Comparison of ENCODE assay signal across 8 mouse cellular contexts in the genomic region with DNA sequence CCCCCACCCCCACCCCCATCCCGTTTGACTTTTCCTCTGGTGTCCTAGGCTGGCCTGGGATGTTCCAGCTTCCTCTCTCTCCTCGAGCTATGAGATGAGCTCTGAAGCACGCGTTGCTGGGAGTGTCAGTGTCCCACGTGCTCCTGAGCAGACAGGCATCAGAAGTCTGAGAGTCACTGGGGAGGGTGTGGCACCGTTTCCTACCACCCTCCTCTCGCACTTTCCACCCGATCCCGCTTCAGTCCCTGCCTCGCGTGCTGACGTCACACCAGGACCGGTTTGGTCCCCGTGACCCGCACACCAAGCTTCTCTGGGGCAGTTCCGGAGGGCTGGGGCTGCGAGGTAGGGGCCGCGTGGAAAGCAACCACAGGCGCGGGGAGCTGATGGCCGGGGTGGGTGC. TPM values are rescaled to one million over a fixed set of nuclear protein-coding genes. Genes with fewer than 3 reads are reported as not detected.
DNase-seq lines count a peak whose midpoint lies in the region; ATAC-seq and TF ChIP-seq lines count a peak whose summit lies in the region.

No protein-coding gene starts in this region.

- H3K9me3 ChIP-seq in hindbrain, embryonic 12.5 days (replicated peaks): 0 out of 2 replicates have a peak, but pooled peaks cover 5% of the 10 kb centered on the region
- no peaks in the 10 kb centered on the region for H3K9me3 ChIP-seq in liver, postnatal 0 days (ENCODE audit: low read length)

- peaks cover 5% of the 10 kb centered on the region for H3K4me1 ChIP-seq in hindbrain, embryonic 12.5 days
- H3K4me1 ChIP-seq in liver, postnatal 0 days (ENCODE audit: insufficient read depth): peaks cover 14% of the 10 kb centered on the region

- no peak overlapping the region for H3K27ac ChIP-seq in hindbrain, embryonic 12.5 days
- no peak overlapping the region for H3K27ac ChIP-seq in liver, postnatal 0 days (ENCODE audit: low read depth)

- peak overlapping the region; percentile 38 for H3K9ac ChIP-seq in hindbrain, embryonic 12.5 days
- 0 out of 2 replicates have a peak overlapping the region, but pooled peaks have one; percentile 9 for H3K9ac ChIP-seq in liver, postnatal 0 days (replicated peaks)

- no peak for TF ChIP-seq EP300 in liver, postnatal 0 days (IDR thresholded peaks at IDR 0.05; ENCODE audit: low read depth)

- peaks cover 36% of the 10 kb centered on the region for H3K27me3 ChIP-seq in hindbrain, embryonic 12.5 days
- peaks cover 18% of the 10 kb centered on the region for H3K27me3 ChIP-seq in liver, postnatal 0 days (ENCODE audit: insufficient read depth, low read length)

- no peak for TF ChIP-seq CTCF in liver, postnatal 0 days (IDR thresholded peaks at IDR 0.05; ENCODE audit: low read depth)

- 2% methylated on average over 22 of the region's 22 CpGs for WGBS in hindbrain, embryonic 12.5 days
- 1% methylated on average over 20 of the region's 22 CpGs for WGBS in liver, postnatal 0 days (ENCODE audit: insufficient replicate concordance)

- H3K36me3 ChIP-seq in hindbrain, embryonic 12.5 days: no peaks in the 10 kb centered on the region
- H3K36me3 ChIP-seq in liver, postnatal 0 days (replicated peaks; ENCODE audit: insufficient read depth, low read length): no peaks in the 10 kb centered on the region

- ATAC-seq in hindbrain, embryonic 12.5 days (ENCODE audit: low FRiP score): no peak
- ATAC-seq in liver, postnatal 0 days: peak; percentile 59
- no peak for ATAC-seq in erythroblast, adult 5-6 weeks (replicated peaks; ENCODE audit: low FRiP score, poor library complexity, severe bottlenecking)

- peak overlapping the region; percentile 54 for H3K4me2 ChIP-seq in hindbrain, embryonic 12.5 days (replicated peaks)
- peak overlapping the region; percentile 57 for H3K4me2 ChIP-seq in liver, postnatal 0 days (ENCODE audit: low read depth, low read length)

- peak overlapping the region; percentile 28 for H3K4me3 ChIP-seq in hindbrain, embryonic 12.5 days
- H3K4me3 ChIP-seq in liver, postnatal 0 days (ENCODE audit: low read depth, low read length): peak overlapping the region; percentile 31

- DNase-seq in right cerebral cortex, adult 18-20 months: peak; percentile 46
- DNase-seq in right cerebral cortex, postnatal 4 days: no peak
- DNase-seq in embryo, embryonic 9.5 days (ENCODE audit: extremely low spot score): peak; percentile 36
- DNase-seq in liver, postnatal 0 days: peak; percentile 39
- DNase-seq in natural killer cell, adult 2 months (ENCODE audit: low spot score in 2 of 2): peak; percentile 32 to 73
- DNase-seq in ovary, postnatal 14 days (ENCODE audit: low spot score): no peak

RNA-seq across cellular contexts. Expression of gene Amz1, which starts 11.4 kb away (rescaled TPM):
- polyA plus RNA-seq in hindbrain, embryonic 12.5 days (2016; fragmentation: Nextera tagmentation; extraction: Ambion mirVana): 1.8 and 2.1 TPM in 2 replicates
- polyA plus RNA-seq in liver, postnatal 0 days (2015; fragmentation: Nextera tagmentation; extraction: Ambion mirVana): 2.1 and 2.2 TPM in 2 replicates
- total RNA-seq in erythroblast, adult 5-6 weeks (2015; ENCODE audit: low replicate concordance): 0.38 and 6.1 TPM in 2 replicates
- 0.28 and 1.3 TPM in 2 replicates for total RNA-seq in erythroblast, adult 5-6 weeks (2017; ENCODE audit: low replicate concordance)

RNA-seq across cellular contexts. Expression of gene Brat1, which starts 30.5 kb away (rescaled TPM):
- polyA plus RNA-seq in hindbrain, embryonic 12.5 days (2016; fragmentation: Nextera tagmentation; extraction: Ambion mirVana): 22.8 and 25.7 TPM in 2 replicates
- polyA plus RNA-seq in liver, postnatal 0 days (2015; fragmentation: Nextera tagmentation; extraction: Ambion mirVana): 4.7 and 4.9 TPM in 2 replicates
- total RNA-seq in erythroblast, adult 5-6 weeks (2015; ENCODE audit: low replicate concordance): 0.96 and 2.3 TPM in 2 replicates
- 2.2 and 2.8 TPM in 2 replicates for total RNA-seq in erythroblast, adult 5-6 weeks (2017; ENCODE audit: low replicate concordance)

RNA-seq across cellular contexts. Expression of gene Iqce, which starts 33.1 kb away (rescaled TPM):
- polyA plus RNA-seq in hindbrain, embryonic 12.5 days (2016; fragmentation: Nextera tagmentation; extraction: Ambion mirVana): 31.3 and 31.7 TPM in 2 replicates
- 3.6 and 4.2 TPM in 2 replicates for polyA plus RNA-seq in liver, postnatal 0 days (2015; fragmentation: Nextera tagmentation; extraction: Ambion mirVana)
- 1.9 and 3.8 TPM in 2 replicates for total RNA-seq in erythroblast, adult 5-6 weeks (2015; ENCODE audit: low replicate concordance)
- total RNA-seq in erythroblast, adult 5-6 weeks (2017; ENCODE audit: low replicate concordance): 2.9 and 3.0 TPM in 2 replicates

Comparison
In these comparisons a context has a peak if more than half of its experiments do, and no peak if none do; other contexts are left out.
1. DNase-seq: peak in right cerebral cortex, adult 18-20 months (single experiment), embryo, embryonic 9.5 days (single experiment), liver, postnatal 0 days (single experiment) and natural killer cell, adult 2 months (2 of 2); none in right cerebral cortex, postnatal 4 days (single experiment) and ovary, postnatal 14 days (single experiment).